Mouse (Mus musculus): ENCODE results near the gene Arhgef25. TPM values are rescaled to one million over a fixed set of nuclear protein-coding genes. Genes with fewer than 3 reads are reported as not detected.
A peak's percentile ranks its signal among the peaks of the same experiment; 100 is the strongest.

Arhgef25 gene
- polyA plus RNA-seq (2015; fragmentation: Nextera tagmentation; extraction: Ambion mirVana), result 40.6 and 52.6 TPM in 2 replicates

- Histone ChIP-seq H3K27ac (peak within 1 kb of the TSS; percentile 93), H3K9me3 (replicated peaks) (no peaks in the 10 kb centered on the region), H3K36me3 (peaks cover 43% of the 10 kb centered on the region), H3K4me3 (replicated peaks) (peak within 1 kb of the TSS; percentile 72), H3K9ac (peak within 1 kb of the TSS; percentile 78), H3K27me3 (peaks cover 3% of the 10 kb centered on the region; the same call in 1 of the 2 replicates), H3K4me1 (peaks cover 72% of the 10 kb centered on the region), H3K4me2 (peak within 1 kb of the TSS; percentile 94)
- ATAC-seq (replicated peaks; ENCODE audit: low FRiP score), result peak; percentile 23; the same call in 1 of the 2 replicates
- WGBS, result 4% methylated on average over 35 of the region's 35 CpGs
Observed at GRCm38 (mm10) chr10:127189651-127190381, at the start of gene Arhgef25. Gene Arhgef25, minus strand, starts transcription at chr10:127190083.

DNA sequence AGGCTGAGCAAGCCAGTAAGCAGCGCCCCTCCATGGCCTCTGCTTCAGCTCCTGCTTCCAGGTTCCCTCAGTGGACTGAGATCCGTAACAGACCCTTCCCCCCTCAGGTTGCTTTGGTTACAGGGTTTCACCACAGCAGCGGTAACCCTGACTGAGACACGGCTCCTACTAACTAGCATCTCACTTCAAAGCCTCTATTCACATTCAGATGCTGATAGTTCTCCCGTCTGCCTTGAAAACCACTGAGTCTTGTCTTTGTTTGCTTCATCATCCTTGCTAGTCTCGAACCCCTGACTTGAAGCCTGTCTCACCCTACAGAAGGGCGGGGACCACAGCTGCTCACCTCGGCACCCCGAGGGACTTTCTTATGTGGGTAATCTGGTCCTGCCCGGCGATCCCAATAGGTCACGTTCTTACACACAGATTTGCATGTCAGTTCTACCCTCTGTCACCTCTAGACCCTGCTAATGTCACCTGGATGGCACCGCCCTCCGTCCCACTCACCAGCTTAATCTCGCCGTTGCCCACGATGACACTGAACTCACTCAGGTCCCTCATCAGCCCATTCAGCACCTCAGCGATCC lies 48.5 kb upstream of the Arhgef25 start:
- peaks cover 14% of the 10 kb centered on the region; the same call in 1 of the 2 replicates for H3K27me3 ChIP-seq
- no peak overlapping the region for H3K4me2 ChIP-seq
- WGBS, result 70% methylated on average over 18 of the region's 18 CpGs

DNA sequence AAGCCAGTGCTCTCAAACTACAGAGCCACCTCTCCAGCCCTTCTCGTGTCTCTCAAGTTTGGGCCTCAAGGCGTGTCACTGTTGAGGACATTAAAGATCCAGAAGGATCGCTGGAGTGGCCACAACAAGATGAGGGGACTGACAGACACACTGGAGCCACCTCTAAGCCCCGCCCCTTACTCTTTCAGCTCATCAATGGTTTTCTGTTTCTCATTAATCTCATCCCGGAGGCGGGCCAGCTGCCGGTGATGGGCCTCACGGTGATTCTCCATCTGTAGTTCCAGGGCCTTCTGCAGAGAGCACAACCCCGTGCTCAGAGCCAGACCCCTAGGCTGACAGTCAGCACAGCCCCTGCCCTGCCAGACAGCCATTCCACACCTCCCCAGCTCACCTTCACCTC lies 46.7 kb upstream of the Arhgef25 start:
- Histone ChIP-seq H3K36me3 (no peaks in the 10 kb centered on the region), H3K9ac (no peak overlapping the region), H3K4me2 (no peak overlapping the region), H3K27me3 (peaks cover 14% of the 10 kb centered on the region; the same call in 1 of the 2 replicates), H3K4me3 (replicated peaks) (no peak overlapping the region), H3K27ac (no peak overlapping the region), H3K4me1 (no peaks in the 10 kb centered on the region), H3K9me3 (replicated peaks) (no peaks in the 10 kb centered on the region)
- no peak for ATAC-seq (replicated peaks; ENCODE audit: low FRiP score)
- WGBS, result 45% methylated on average over 9 of the region's 9 CpGs

More for the DNA sequence above, 48.5 kb upstream of the Arhgef25 start:
- no peak for ATAC-seq (replicated peaks; ENCODE audit: low FRiP score)
- no peak overlapping the region for H3K4me3 ChIP-seq (replicated peaks)
- H3K4me1 ChIP-seq, result no peaks in the 10 kb centered on the region
- no peak overlapping the region for H3K27ac ChIP-seq
- H3K9me3 ChIP-seq (replicated peaks), result no peaks in the 10 kb centered on the region
- no peaks in the 10 kb centered on the region for H3K36me3 ChIP-seq
- H3K9ac ChIP-seq, result no peak overlapping the region

DNA sequence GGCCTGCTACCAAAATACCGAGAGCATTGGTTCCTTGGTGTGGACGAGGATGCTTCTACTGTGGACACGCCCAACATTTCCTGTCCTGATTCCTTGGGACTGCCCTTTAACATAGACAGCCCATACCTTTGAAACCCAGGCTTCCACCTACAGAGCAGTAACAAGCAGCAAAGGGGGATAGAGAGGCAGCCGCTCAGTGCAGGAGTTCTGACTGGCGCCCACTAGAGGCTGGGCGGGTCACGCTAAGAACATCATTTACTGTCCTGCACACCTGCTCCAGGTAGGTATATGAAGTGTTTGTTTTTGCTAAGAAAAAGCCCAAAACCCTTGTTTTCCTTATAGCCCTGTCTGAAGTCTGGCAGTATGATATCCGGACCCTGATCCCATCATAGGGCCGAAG lies 43.3 kb upstream of the Arhgef25 start:
- Histone ChIP-seq H3K27me3 (peaks cover 18% of the 10 kb centered on the region), H3K9ac (no peak overlapping the region), H3K36me3 (no peaks in the 10 kb centered on the region), H3K4me3 (replicated peaks) (no peak overlapping the region), H3K27ac (no peak overlapping the region), H3K9me3 (replicated peaks) (no peaks in the 10 kb centered on the region), H3K4me2 (no peak overlapping the region), H3K4me1 (no peaks in the 10 kb centered on the region)
- 82% methylated on average over 9 of the region's 9 CpGs for WGBS
- ATAC-seq (replicated peaks; ENCODE audit: low FRiP score), result no peak

DNA sequence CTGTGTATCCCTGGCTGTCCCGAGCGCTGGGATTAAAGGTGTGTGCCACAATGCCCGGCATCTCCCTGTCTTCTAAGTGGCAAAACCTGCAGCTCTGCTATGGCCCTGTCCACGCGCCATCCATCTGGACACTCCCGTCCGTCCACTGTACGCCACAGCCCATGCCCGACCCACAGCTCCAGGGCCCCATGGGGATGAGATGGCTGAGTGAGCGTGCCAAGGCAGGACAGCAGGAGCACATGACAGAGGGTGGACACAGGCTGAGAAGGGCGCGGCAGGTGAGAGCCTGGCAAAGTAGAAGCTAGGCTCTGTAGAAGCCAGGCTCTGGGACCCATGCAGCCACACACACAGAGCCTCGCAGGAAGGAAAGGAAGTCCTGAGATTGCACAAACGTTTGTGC lies 41.9 kb upstream of the Arhgef25 start:
- H3K27me3 ChIP-seq, result peaks cover 25% of the 10 kb centered on the region
- no peak overlapping the region for H3K4me3 ChIP-seq (replicated peaks)
- ATAC-seq (replicated peaks; ENCODE audit: low FRiP score), result no peak
- H3K9ac ChIP-seq, result no peak overlapping the region
- no peak overlapping the region for H3K27ac ChIP-seq
- no peak overlapping the region for H3K4me2 ChIP-seq
- no peaks in the 10 kb centered on the region for H3K36me3 ChIP-seq
- 0 out of 2 replicates have a peak, but pooled peaks cover under 1% of the 10 kb centered on the region for H3K4me1 ChIP-seq
- 76% methylated on average over 14 of the region's 14 CpGs for WGBS
- H3K9me3 ChIP-seq (replicated peaks), result no peaks in the 10 kb centered on the region

- Histone ChIP-seq H3K9me3 (replicated peaks) (no peaks in the 10 kb centered on the region), H3K4me3 (replicated peaks) (no peak overlapping the region), H3K4me1 (peaks cover 10% of the 10 kb centered on the region; the same call in 1 of the 2 replicates), H3K27me3 (peaks cover 25% of the 10 kb centered on the region), H3K27ac (no peak overlapping the region), H3K4me2 (no peak overlapping the region), H3K9ac (no peak overlapping the region), H3K36me3 (no peaks in the 10 kb centered on the region)
- 81% methylated on average over 12 of the region's 12 CpGs for WGBS
- no peak for ATAC-seq (replicated peaks; ENCODE audit: low FRiP score)
Observed at GRCm38 (mm10) chr10:127230693-127231092, 40.8 kb upstream of the Arhgef25 start.

- H3K4me3 ChIP-seq (replicated peaks), result no peak overlapping the region
- peaks cover 25% of the 10 kb centered on the region for H3K27me3 ChIP-seq
- no peak overlapping the region for H3K4me2 ChIP-seq
- H3K9ac ChIP-seq, result no peak overlapping the region
- peaks cover 11% of the 10 kb centered on the region; the same call in 1 of the 2 replicates for H3K4me1 ChIP-seq
- H3K9me3 ChIP-seq (replicated peaks), result no peaks in the 10 kb centered on the region
- H3K27ac ChIP-seq, result no peak overlapping the region
- H3K36me3 ChIP-seq, result no peaks in the 10 kb centered on the region
- 12% methylated on average over 4 of the region's 4 CpGs for whole genome bisulfite sequencing
- ATAC-seq (replicated peaks; ENCODE audit: low FRiP score), result peak; percentile 73; the same call in 1 of the 2 replicates
Observed at GRCm38 (mm10) chr10:127228897-127229296, 39.0 kb upstream of the Arhgef25 start.

DNA sequence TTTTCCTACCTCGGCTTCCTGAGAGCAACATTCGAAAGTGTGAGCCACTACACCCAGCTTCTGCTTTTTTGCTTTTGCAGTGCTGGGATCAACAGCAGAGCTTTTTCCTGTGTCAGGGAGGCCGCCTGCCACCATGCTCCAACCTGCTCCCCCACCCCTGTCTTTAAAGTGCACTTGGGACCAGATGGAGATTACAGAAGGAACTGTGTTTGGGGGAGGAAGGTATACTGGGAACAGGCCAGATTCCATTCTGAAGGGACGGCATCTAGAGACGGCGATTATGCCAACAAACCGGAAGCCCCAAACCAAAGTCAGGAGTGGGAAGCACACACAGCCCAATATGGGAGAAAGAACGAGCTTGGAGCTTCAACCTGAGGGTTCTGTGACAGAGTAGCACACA lies 37.3 kb upstream of the Arhgef25 start:
- H3K4me2 ChIP-seq, result no peak overlapping the region
- ATAC-seq (replicated peaks; ENCODE audit: low FRiP score), result no peak
- H3K9ac ChIP-seq, result no peak overlapping the region
- no peak overlapping the region for H3K27ac ChIP-seq
- no peak overlapping the region for H3K4me3 ChIP-seq (replicated peaks)
- H3K27me3 ChIP-seq, result peaks cover 25% of the 10 kb centered on the region
- H3K9me3 ChIP-seq (replicated peaks), result no peaks in the 10 kb centered on the region
- H3K36me3 ChIP-seq, result no peaks in the 10 kb centered on the region
- peaks cover 11% of the 10 kb centered on the region; the same call in 1 of the 2 replicates for H3K4me1 ChIP-seq
- 81% methylated on average over 8 of the region's 8 CpGs for WGBS

DNA sequence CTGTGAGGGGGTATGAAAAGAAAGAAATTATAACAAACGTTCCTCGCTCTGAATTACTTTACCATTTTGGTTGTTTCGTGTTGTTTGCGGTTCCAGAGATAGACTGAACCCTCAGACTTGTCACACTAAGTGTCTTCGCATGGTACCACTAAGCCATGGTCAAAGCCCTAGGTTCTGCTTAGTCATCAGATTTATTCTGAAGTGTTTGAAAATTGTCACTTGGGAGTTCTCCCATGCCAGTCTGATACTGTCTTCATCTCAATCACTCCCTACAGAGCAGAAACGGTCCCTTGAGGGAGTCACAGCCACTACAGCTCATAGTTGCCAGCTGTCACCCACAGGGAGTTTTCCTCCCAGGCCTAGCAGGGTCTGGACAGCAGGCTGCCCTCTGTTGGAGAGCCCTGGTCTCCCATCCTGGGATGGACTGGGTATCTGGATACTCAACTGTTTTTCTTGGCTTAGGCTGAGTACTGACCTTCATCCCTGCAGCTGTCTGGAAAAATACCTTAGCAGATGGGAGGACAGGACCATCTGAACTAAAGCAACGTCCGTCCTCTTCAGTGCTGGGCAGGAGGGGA lies 36.5 kb upstream of the Arhgef25 start:
- ATAC-seq (replicated peaks; ENCODE audit: low FRiP score), result no peak
- Histone ChIP-seq H3K36me3 (no peaks in the 10 kb centered on the region), H3K9ac (no peak overlapping the region), H3K4me1 (peaks cover 11% of the 10 kb centered on the region; the same call in 1 of the 2 replicates), H3K27ac (no peak overlapping the region), H3K9me3 (replicated peaks) (no peaks in the 10 kb centered on the region), H3K27me3 (peaks cover 25% of the 10 kb centered on the region), H3K4me3 (replicated peaks) (no peak overlapping the region), H3K4me2 (no peak overlapping the region)
- 59% methylated on average over 8 of the region's 8 CpGs for WGBS

DNA sequence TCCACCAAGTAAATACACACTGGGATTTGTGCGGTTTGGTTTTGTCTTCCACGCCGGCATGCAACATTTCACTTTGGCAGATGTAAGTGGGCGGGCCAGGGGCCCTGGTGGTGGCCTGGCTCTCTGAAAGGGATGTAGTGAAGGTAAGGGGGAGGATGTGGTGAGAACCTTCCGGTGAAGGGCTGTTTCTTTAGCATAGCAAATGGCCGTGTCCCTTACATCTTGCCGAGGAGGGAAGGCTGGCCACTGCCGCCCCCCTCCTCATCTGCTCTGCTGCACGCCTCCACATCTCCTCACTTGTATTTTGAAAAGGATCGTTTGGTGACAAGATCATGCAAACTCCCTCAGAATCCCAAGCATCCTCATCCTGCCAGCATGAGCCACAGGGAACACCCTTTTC lies 35.8 kb upstream of the Arhgef25 start:
- peaks cover 11% of the 10 kb centered on the region; the same call in 1 of the 2 replicates for H3K4me1 ChIP-seq
- ATAC-seq (replicated peaks; ENCODE audit: low FRiP score), result no peak
- WGBS, result 13% methylated on average over 10 of the region's 10 CpGs
- H3K27ac ChIP-seq, result no peak overlapping the region
- peaks cover 25% of the 10 kb centered on the region for H3K27me3 ChIP-seq
- H3K9ac ChIP-seq, result no peak overlapping the region
- no peak overlapping the region for H3K4me2 ChIP-seq
- H3K9me3 ChIP-seq (replicated peaks), result no peaks in the 10 kb centered on the region
- no peaks in the 10 kb centered on the region for H3K36me3 ChIP-seq
- no peak overlapping the region for H3K4me3 ChIP-seq (replicated peaks)

GRCm38 (mm10) chr10:127225213-127225612 lies 35.3 kb upstream of the Arhgef25 start:
- no peak overlapping the region for H3K4me2 ChIP-seq
- H3K27ac ChIP-seq, result no peak overlapping the region
- no peaks in the 10 kb centered on the region for H3K9me3 ChIP-seq (replicated peaks)
- H3K27me3 ChIP-seq, result peaks cover 25% of the 10 kb centered on the region
- H3K4me3 ChIP-seq (replicated peaks), result no peak overlapping the region
- H3K36me3 ChIP-seq, result no peaks in the 10 kb centered on the region
- H3K4me1 ChIP-seq, result peaks cover 11% of the 10 kb centered on the region; the same call in 1 of the 2 replicates
- 53% methylated on average over 6 of the region's 6 CpGs for WGBS
- no peak overlapping the region for H3K9ac ChIP-seq
- ATAC-seq (replicated peaks; ENCODE audit: low FRiP score), result no peak

DNA sequence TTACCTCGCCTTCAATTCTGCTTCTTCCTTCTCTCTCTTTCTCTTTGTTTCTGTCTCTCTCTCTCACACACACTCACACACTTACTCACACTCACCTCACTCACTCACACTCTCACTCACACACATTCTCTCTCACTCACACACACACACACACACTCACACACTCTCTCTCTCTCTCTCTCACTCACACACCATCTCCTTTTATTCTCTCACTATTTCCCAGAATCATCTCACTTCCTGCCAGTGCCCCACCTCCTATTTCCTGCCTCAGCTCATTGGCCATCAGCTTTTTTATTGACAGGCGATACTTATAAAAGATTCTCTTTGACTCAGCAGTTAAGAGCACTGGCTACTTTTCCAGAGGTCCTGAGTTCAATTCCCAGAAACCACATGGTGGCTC lies 28.5 kb upstream of the Arhgef25 start:
- Histone ChIP-seq H3K9me3 (replicated peaks) (no peaks in the 10 kb centered on the region), H3K27ac (no peak overlapping the region), H3K4me2 (no peak overlapping the region), H3K36me3 (no peaks in the 10 kb centered on the region), H3K4me3 (replicated peaks) (no peak overlapping the region), H3K9ac (no peak overlapping the region), H3K4me1 (no peaks in the 10 kb centered on the region), H3K27me3 (no peaks in the 10 kb centered on the region)
- no peak for ATAC-seq (replicated peaks; ENCODE audit: low FRiP score)
- 90% methylated on average over 2 of the region's 2 CpGs for WGBS

Data from kidney, embryonic 15.5 days (tissue).